Mouse (Mus musculus) left cerebral cortex, adult 18-20 months (tissue): Measurements from ENCODE around the gene Fbxo22. TPM values are rescaled to one million over a fixed set of nuclear protein-coding genes. Genes with fewer than 3 reads are reported as not detected.

ENCODE experiments used
- total RNA-seq, 2 experiments: library from RNA; stranded (reverse); gene quantifications; 2 replicates each; pipeline ENCODE4 v1.2.3; 2021

Fbxo22 gene
- total RNA-seq, 2 experiments from 2014 or later: 43.9 to 45.7 TPM

Other genes starting within 250 kb of the Fbxo22 start
- gene Chrna5, start 228.0 kb upstream of the Fbxo22 start, total RNA-seq: 1 to 10 TPM; 3.4 to 3.9 TPM
- under 1 TPM; 0.28 to 0.30 TPM for gene Chrna3, start 182.4 kb upstream of the Fbxo22 start, total RNA-seq
- gene Chrnb4, start 160.1 kb upstream of the Fbxo22 start, total RNA-seq: under 1 TPM; 0.09 to 0.28 TPM
- 10 to 100 TPM; 70.0 to 75.6 TPM for gene Ube2q2, start 60.1 kb upstream of the Fbxo22 start, total RNA-seq
- gene Nrg4, start 117.9 kb downstream of the Fbxo22 start, total RNA-seq: under 1 TPM; 0.54 to 0.70 TPM
- gene Tmem266, start 118.0 kb downstream of the Fbxo22 start, total RNA-seq: 10 to 100 TPM in 1 of 2 experiments, 1 to 10 TPM in 1; 9.2 to 10.0 TPM